Mouse (Mus musculus) c-Kit-positive CD71-negative TER-119-negative erythroid progenitor cells, embryonic 14.5 days (primary cell): ENCODE measurements around the gene Raf1.

Source experiments
- DNase-seq: peaks from one replicate; pipeline ENCODE4 v3.0.0-alpha.2; 2013; ENCODE audit warnings: low read depth

Raf1 gene

GRCm38 (mm10) chr6:115615983-115616382 is 60.5 kb downstream of the Raf1 start:
- DNase-seq, result no peak

GRCm38 (mm10) chr6:115613793-115614192 is 62.6 kb downstream of the Raf1 start:
- DNase-seq, result no peak

- DNase-seq, result no peak
Measured at GRCm38 (mm10) chr6:115610301-115610700, 66.1 kb downstream of the Raf1 start.

- DNase-seq, result peak; percentile 38
Measured at GRCm38 (mm10) chr6:115609121-115609520, 67.3 kb downstream of the Raf1 start.

- DNase-seq, result no peak
Measured at GRCm38 (mm10) chr6:115607429-115607828, 69.0 kb downstream of the Raf1 start.

GRCm38 (mm10) chr6:115606461-115606860 is 70.0 kb downstream of the Raf1 start:
- no peak for DNase-seq

- peak; percentile 67 for DNase-seq
Measured at GRCm38 (mm10) chr6:115601715-115602523, 74.5 kb downstream of the Raf1 start, which contains the start of gene Mkrn2. Gene Mkrn2 (plus strand): TSS chr6:115601902.

- DNase-seq, result no peak
Measured at GRCm38 (mm10) chr6:115601322-115601714, 75.1 kb downstream of the Raf1 start.

- DNase-seq, result no peak
Measured at GRCm38 (mm10) chr6:115595667-115596066, 80.8 kb downstream of the Raf1 start.

- no peak for DNase-seq
Measured at GRCm38 (mm10) chr6:115594463-115594862, 82.0 kb downstream of the Raf1 start.

GRCm38 (mm10) chr6:115593252-115593651 is 83.2 kb downstream of the Raf1 start:
- no peak for DNase-seq

- no peak for DNase-seq
Measured at GRCm38 (mm10) chr6:115592458-115592857, 84.0 kb downstream of the Raf1 start, which contains the start of gene Mkrn2os. Gene Mkrn2os (minus strand): TSS chr6:115592576.

GRCm38 (mm10) chr6:115591692-115592359 is 84.6 kb downstream of the Raf1 start:
- no peak for DNase-seq

- DNase-seq, result no peak
Measured at GRCm38 (mm10) chr6:115586321-115586720, 90.1 kb downstream of the Raf1 start.

- no peak for DNase-seq
Measured at GRCm38 (mm10) chr6:115584176-115584575, 92.3 kb downstream of the Raf1 start.

GRCm38 (mm10) chr6:115583430-115584125 is 92.9 kb downstream of the Raf1 start:
- no peak for DNase-seq

GRCm38 (mm10) chr6:115582328-115583115 is 93.9 kb downstream of the Raf1 start:
- DNase-seq, result no peak

GRCm38 (mm10) chr6:115580810-115581209 is 95.6 kb downstream of the Raf1 start:
- DNase-seq, result no peak

- no peak for DNase-seq
Measured at GRCm38 (mm10) chr6:115577941-115578340, 98.5 kb downstream of the Raf1 start.

GRCm38 (mm10) chr6:115577407-115577806 is 99.0 kb downstream of the Raf1 start:
- no peak for DNase-seq

GRCm38 (mm10) chr6:115574171-115574570 is 102.3 kb downstream of the Raf1 start:
- DNase-seq, result no peak
